Mouse (Mus musculus) embryonic facial prominence, embryonic 15.5 days (tissue): Measurements from ENCODE around the gene Bak1. TPM values are rescaled to one million over a fixed set of nuclear protein-coding genes. Genes with fewer than 3 reads are reported as not detected.

Source experiments
- ATAC-seq: fragments of 200-750 bp; cut with Nextera tagmentation; 2 replicates; pipeline ENCODE4 v1.8.0; 2017; ENCODE audit warnings: low read depth, moderate TSS enrichment; ENCODE audit not compliant: insufficient number of reproducible peaks, low FRiP score, low TSS enrichment
- H3K27ac ChIP-seq: fragments of 300-500 bp; sonication (generic); replicated peaks from 2 replicates; pipeline ENCODE4 v1.5.1; 2015; ENCODE audit warnings: mild to moderate bottlenecking, inconsistent platforms
- H3K27me3 ChIP-seq: fragments of 300-500 bp; sonication (generic); 2 replicates; pipeline ENCODE4 v1.6.1; 2015; ENCODE audit warnings: inconsistent platforms
- H3K36me3 ChIP-seq: fragments of 300-500 bp; sonication (generic); 2 replicates; pipeline ENCODE4 v1.6.1; 2015; ENCODE audit warnings: mild to moderate bottlenecking, inconsistent platforms
- H3K4me1 ChIP-seq: fragments of 300-500 bp; sonication (generic); 2 replicates; pipeline ENCODE4 v1.6.1; 2015; ENCODE audit warnings: inconsistent platforms
- H3K4me2 ChIP-seq: fragments of 300-500 bp; sonication (generic); replicated peaks from 2 replicates; pipeline ENCODE4 v1.6.1; 2015; ENCODE audit warnings: mild to moderate bottlenecking, inconsistent platforms
- H3K4me3 ChIP-seq: fragments of 300-500 bp; sonication (generic); replicated peaks from 2 replicates; pipeline ENCODE4 v1.5.1; 2015; ENCODE audit warnings: mild to moderate bottlenecking, inconsistent platforms
- H3K9ac ChIP-seq: fragments of 300-500 bp; sonication (generic); 2 replicates; pipeline ENCODE4 v1.6.1; 2015; ENCODE audit warnings: inconsistent platforms
- H3K9me3 ChIP-seq: fragments of 300-500 bp; sonication (generic); replicated peaks from 2 replicates; pipeline ENCODE4 v1.6.1; 2016; ENCODE audit warnings: inconsistent platforms
- WGBS: fragments of 180-500 bp; shearing (Covaris S2); methylation state at CpG from one replicate; pipeline ENCODE4 v1.1.7; 2015; 5-methylcytosine and 5-hydroxymethylcytosine counted together
- polyA plus RNA-seq: library from polyadenylated mRNA; unstranded; fragments of >200 nt; fragmentation: Nextera tagmentation; extraction: Ambion mirVana; gene quantifications from 2 replicates; pipeline ENCODE4 v1.2.1, GENCODE M21; 2015

Bak1 gene
- polyA plus RNA-seq, 1 experiment from 2014 or later: 7.3 TPM

DNA sequence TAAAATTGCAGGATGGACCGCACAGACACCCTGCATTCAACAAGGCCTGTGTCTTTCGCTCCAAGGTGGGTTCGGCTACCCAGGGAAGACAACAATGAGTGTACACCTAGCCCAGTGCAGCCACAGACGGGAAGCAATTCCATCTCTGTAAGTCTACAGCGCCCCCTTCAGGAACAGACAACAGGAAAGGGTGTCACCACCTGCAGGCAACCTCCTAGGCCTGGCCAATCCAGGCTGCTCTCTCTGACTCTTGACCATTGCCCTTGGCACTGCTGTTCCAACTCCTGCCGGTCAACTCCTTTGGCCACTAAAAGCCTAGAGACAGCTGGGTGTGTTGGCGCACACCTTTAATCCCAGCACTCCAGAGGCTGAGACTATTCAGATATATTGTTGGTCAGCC is 27.7 kb downstream of the Bak1 start:
- ATAC-seq: no peak
- H3K36me3 ChIP-seq: no peaks in the 10 kb centered on the region

GRCm38 (mm10) chr17:26999996-27000395 is 28.8 kb downstream of the Bak1 start:
- 62% methylated on average over 12 of the region's 12 CpGs for WGBS
- Histone ChIP-seq H3K9ac (no peak overlapping the region), H3K27me3 (no peaks in the 10 kb centered on the region), H3K36me3 (no peaks in the 10 kb centered on the region), H3K4me1 (no peaks in the 10 kb centered on the region), H3K27ac (no peak overlapping the region), H3K4me2 (peak overlapping the region; percentile 0; the same call in 1 of the 2 replicates), H3K4me3 (no peak overlapping the region), H3K9me3 (no peaks in the 10 kb centered on the region)
- no peak for ATAC-seq

More for the DNA sequence above, 27.7 kb downstream of the Bak1 start:
- Histone ChIP-seq H3K27ac (no peak overlapping the region), H3K4me2 (no peak overlapping the region), H3K9me3 (no peaks in the 10 kb centered on the region), H3K9ac (no peak overlapping the region), H3K27me3 (no peaks in the 10 kb centered on the region), H3K4me1 (no peaks in the 10 kb centered on the region), H3K4me3 (no peak overlapping the region)
- WGBS: 80% methylated on average over 7 of the region's 7 CpGs

DNA sequence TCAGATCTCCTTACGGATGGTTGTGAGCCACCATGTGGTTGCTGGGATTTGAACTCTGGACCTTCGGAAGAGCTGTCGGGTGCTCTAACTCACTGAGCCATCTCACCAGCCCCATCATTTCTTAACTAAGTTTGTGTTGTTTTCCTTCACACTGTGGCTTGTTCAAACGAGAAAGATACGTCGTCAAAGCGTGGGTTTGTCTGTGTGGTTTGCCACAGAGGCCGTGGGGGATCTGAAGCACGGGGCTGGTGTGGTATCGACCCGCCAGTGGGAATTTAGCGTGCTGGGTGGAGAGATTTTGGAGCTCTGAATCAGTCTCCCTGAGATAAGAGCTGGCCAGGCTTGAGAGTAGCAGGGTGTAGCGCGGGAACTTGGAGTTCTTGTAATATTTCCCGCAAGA is 30.5 kb downstream of the Bak1 start:
- Histone ChIP-seq H3K9ac (no peak overlapping the region), H3K4me3 (no peak overlapping the region), H3K36me3 (no peaks in the 10 kb centered on the region), H3K4me1 (peaks cover 6% of the 10 kb centered on the region; the same call in 1 of the 2 replicates), H3K4me2 (no peak overlapping the region), H3K9me3 (no peaks in the 10 kb centered on the region), H3K27ac (no peak overlapping the region), H3K27me3 (no peaks in the 10 kb centered on the region)
- no peak for ATAC-seq
- WGBS: 78% methylated on average over 15 of the region's 15 CpGs

GRCm38 (mm10) chr17:26997661-26998060 is 31.1 kb downstream of the Bak1 start:
- H3K4me3 ChIP-seq: no peak overlapping the region
- peaks cover 6% of the 10 kb centered on the region; the same call in 1 of the 2 replicates for H3K4me1 ChIP-seq
- no peak overlapping the region for H3K4me2 ChIP-seq
- 71% methylated on average over 4 of the region's 4 CpGs for WGBS
- H3K36me3 ChIP-seq: no peaks in the 10 kb centered on the region
- ATAC-seq: no peak
- H3K27me3 ChIP-seq: no peaks in the 10 kb centered on the region
- H3K27ac ChIP-seq: no peak overlapping the region
- H3K9me3 ChIP-seq: no peaks in the 10 kb centered on the region
- no peak overlapping the region for H3K9ac ChIP-seq

- peak; percentile 49; the same call in 1 of the 2 replicates for ATAC-seq
- peaks cover 6% of the 10 kb centered on the region; the same call in 1 of the 2 replicates for H3K4me1 ChIP-seq
These were observed 33.2 kb downstream of the Bak1 start for GRCm38 (mm10) chr17:26995562-26995961.

GRCm38 (mm10) chr17:26995006-26995405 is 33.8 kb downstream of the Bak1 start:
- Histone ChIP-seq H3K4me2 (no peak overlapping the region), H3K4me3 (no peak overlapping the region), H3K27me3 (no peaks in the 10 kb centered on the region), H3K36me3 (no peaks in the 10 kb centered on the region), H3K4me1 (peaks cover 6% of the 10 kb centered on the region; the same call in 1 of the 2 replicates), H3K9me3 (no peaks in the 10 kb centered on the region), H3K27ac (peak overlapping the region; percentile 31; the same call in 1 of the 2 replicates), H3K9ac (no peak overlapping the region)
- WGBS: 68% methylated on average over 6 of the region's 6 CpGs
- no peak for ATAC-seq

More at GRCm38 (mm10) chr17:26995562-26995961, 33.2 kb downstream of the Bak1 start:
- H3K27me3 ChIP-seq: no peaks in the 10 kb centered on the region
- WGBS: 69% methylated on average over 8 of the region's 8 CpGs
- H3K9ac ChIP-seq: no peak overlapping the region
- H3K4me3 ChIP-seq: no peak overlapping the region
- no peaks in the 10 kb centered on the region for H3K9me3 ChIP-seq
- H3K27ac ChIP-seq: no peak overlapping the region
- no peak overlapping the region for H3K4me2 ChIP-seq
- no peaks in the 10 kb centered on the region for H3K36me3 ChIP-seq

GRCm38 (mm10) chr17:26994410-26994809 is 34.4 kb downstream of the Bak1 start:
- Histone ChIP-seq H3K9me3 (no peaks in the 10 kb centered on the region), H3K36me3 (no peaks in the 10 kb centered on the region), H3K27ac (0 out of 2 replicates have a peak overlapping the region, but pooled peaks have one; percentile 31), H3K4me3 (no peak overlapping the region), H3K4me2 (no peak overlapping the region), H3K27me3 (no peaks in the 10 kb centered on the region), H3K4me1 (peaks cover 6% of the 10 kb centered on the region; the same call in 1 of the 2 replicates), H3K9ac (no peak overlapping the region)
- no peak for ATAC-seq
- 73% methylated on average over 14 of the region's 14 CpGs for WGBS

DNA sequence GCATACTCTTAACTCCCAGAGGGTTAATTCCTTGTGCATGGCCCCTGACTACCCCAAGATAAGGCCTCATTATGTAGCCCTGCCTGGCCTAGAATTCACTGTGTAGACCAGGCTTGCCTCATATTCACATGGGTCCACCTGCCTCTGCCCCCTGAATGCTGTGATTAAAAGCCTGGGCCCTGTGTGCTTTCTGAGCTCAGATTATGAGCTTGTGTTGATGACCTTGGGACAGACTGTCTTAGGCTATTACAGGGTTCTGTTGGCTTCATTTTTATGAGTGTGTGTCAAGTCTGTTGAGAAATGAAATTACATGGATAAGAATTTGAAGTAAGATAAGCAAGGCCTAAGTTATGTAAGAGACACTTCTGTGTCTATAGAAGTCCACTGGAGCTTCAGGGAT is 38.3 kb downstream of the Bak1 start:
- Histone ChIP-seq H3K4me1 (peaks cover 6% of the 10 kb centered on the region; the same call in 1 of the 2 replicates), H3K9ac (no peak overlapping the region), H3K27ac (no peak overlapping the region)

GRCm38 (mm10) chr17:26985503-26986179 is 43.2 kb downstream of the Bak1 start:
- ATAC-seq: no peak
- no peaks in the 10 kb centered on the region for H3K27me3 ChIP-seq
- no peak overlapping the region for H3K4me3 ChIP-seq
- H3K9me3 ChIP-seq: no peaks in the 10 kb centered on the region
- no peak overlapping the region for H3K4me2 ChIP-seq
- 80% methylated on average over 10 of the region's 10 CpGs for WGBS
- no peaks in the 10 kb centered on the region for H3K4me1 ChIP-seq
- no peak overlapping the region for H3K9ac ChIP-seq
- no peaks in the 10 kb centered on the region for H3K36me3 ChIP-seq
- H3K27ac ChIP-seq: no peak overlapping the region

More for the DNA sequence above, 38.3 kb downstream of the Bak1 start:
- no peak overlapping the region for H3K4me3 ChIP-seq
- no peak for ATAC-seq
- H3K36me3 ChIP-seq: no peaks in the 10 kb centered on the region
- no peaks in the 10 kb centered on the region for H3K9me3 ChIP-seq
- H3K27me3 ChIP-seq: no peaks in the 10 kb centered on the region
- no peak overlapping the region for H3K4me2 ChIP-seq

DNA sequence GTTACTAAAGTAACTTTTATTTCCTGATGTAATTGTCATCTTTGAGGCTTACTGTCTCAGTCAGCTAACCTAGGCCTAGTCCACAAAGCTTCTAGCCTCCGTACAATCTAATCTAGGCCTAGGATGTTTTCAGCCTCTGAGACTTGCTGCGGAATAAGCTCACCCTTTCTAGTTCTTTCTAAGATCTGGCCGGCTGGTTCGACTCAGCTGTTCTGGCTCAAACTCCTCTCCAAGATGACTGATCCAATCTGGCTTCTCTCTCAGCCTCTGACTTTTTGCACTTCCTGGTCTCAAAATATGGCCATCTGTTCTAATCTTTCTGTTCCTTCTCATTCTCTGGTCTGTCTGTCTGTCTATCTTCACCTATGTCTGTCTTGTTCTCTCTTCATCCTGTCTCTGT is 45.4 kb downstream of the Bak1 start:
- no peak for ATAC-seq
- H3K4me1 ChIP-seq: no peaks in the 10 kb centered on the region
- H3K36me3 ChIP-seq: peaks cover 10% of the 10 kb centered on the region
- H3K27ac ChIP-seq: no peak overlapping the region
- H3K4me3 ChIP-seq: no peak overlapping the region
- H3K9me3 ChIP-seq: no peaks in the 10 kb centered on the region
- H3K4me2 ChIP-seq: no peak overlapping the region
- no peak overlapping the region for H3K9ac ChIP-seq
- H3K27me3 ChIP-seq: no peaks in the 10 kb centered on the region
- 92% methylated on average over 4 of the region's 4 CpGs for WGBS

- no peak for ATAC-seq
- H3K4me2 ChIP-seq: no peak overlapping the region
- peaks cover 31% of the 10 kb centered on the region for H3K36me3 ChIP-seq
- no peak overlapping the region for H3K27ac ChIP-seq
- no peaks in the 10 kb centered on the region for H3K9me3 ChIP-seq
- H3K4me1 ChIP-seq: peaks cover under 1% of the 10 kb centered on the region; the same call in 1 of the 2 replicates
- WGBS: 71% methylated on average over 2 of the region's 2 CpGs
- H3K27me3 ChIP-seq: no peaks in the 10 kb centered on the region
- no peak overlapping the region for H3K9ac ChIP-seq
- no peak overlapping the region for H3K4me3 ChIP-seq
These were observed 47.8 kb downstream of the Bak1 start for GRCm38 (mm10) chr17:26981050-26981449.

- no peaks in the 10 kb centered on the region for H3K9me3 ChIP-seq
- no peak overlapping the region for H3K4me2 ChIP-seq
- WGBS: 77% methylated on average over 2 of the region's 2 CpGs
- H3K9ac ChIP-seq: no peak overlapping the region
- H3K27ac ChIP-seq: no peak overlapping the region
- peaks cover 15% of the 10 kb centered on the region for H3K4me1 ChIP-seq
- no peak overlapping the region for H3K4me3 ChIP-seq
- ATAC-seq: no peak
- peaks cover 48% of the 10 kb centered on the region for H3K36me3 ChIP-seq
- H3K27me3 ChIP-seq: no peaks in the 10 kb centered on the region
These were observed 49.4 kb downstream of the Bak1 start for GRCm38 (mm10) chr17:26979426-26979825.
